Mouse (Mus musculus): ENCODE measurements around the gene Lrguk. TPM values are rescaled to one million over a fixed set of nuclear protein-coding genes. Genes with fewer than 3 reads are reported as not detected.

Gene Lrguk
- total RNA-seq, 2 experiments from 2014 or later, result 0.10 to 0.26 TPM

GRCm38 (mm10) chr6:34059741-34060140 lies 30.5 kb downstream of the Lrguk start:
- no peak for DNase-seq (ENCODE audit: low spot score in 2 of 2)

GRCm38 (mm10) chr6:34066790-34067189 lies 37.5 kb downstream of the Lrguk start:
- DNase-seq (ENCODE audit: low spot score in 2 of 2), result no peak

GRCm38 (mm10) chr6:34067271-34067670 lies 38.0 kb downstream of the Lrguk start:
- DNase-seq (ENCODE audit: low spot score in 2 of 2), result no peak

- no peak for DNase-seq (ENCODE audit: low spot score in 2 of 2)
Observed at GRCm38 (mm10) chr6:34071936-34072335, 42.7 kb downstream of the Lrguk start.

- no peak for DNase-seq (ENCODE audit: low spot score in 2 of 2)
Observed at GRCm38 (mm10) chr6:34073931-34074442, 44.7 kb downstream of the Lrguk start.

- DNase-seq (ENCODE audit: low spot score in 2 of 2), result no peak
Observed at GRCm38 (mm10) chr6:34075520-34075919, 46.3 kb downstream of the Lrguk start.

GRCm38 (mm10) chr6:34083471-34083870 lies 54.2 kb downstream of the Lrguk start:
- no peak for DNase-seq (ENCODE audit: low spot score in 2 of 2)

GRCm38 (mm10) chr6:34087701-34088100 lies 58.5 kb downstream of the Lrguk start:
- DNase-seq (ENCODE audit: low spot score in 2 of 2), result no peak

GRCm38 (mm10) chr6:34088986-34089385 lies 59.7 kb downstream of the Lrguk start:
- DNase-seq (ENCODE audit: low spot score in 2 of 2), result no peak

- DNase-seq (ENCODE audit: low spot score in 2 of 2), result no peak
Observed at GRCm38 (mm10) chr6:34091537-34091936, 62.3 kb downstream of the Lrguk start.

GRCm38 (mm10) chr6:34096274-34096673 lies 67.0 kb downstream of the Lrguk start:
- DNase-seq (ENCODE audit: low spot score in 2 of 2), result no peak

GRCm38 (mm10) chr6:34096905-34097304 lies 67.7 kb downstream of the Lrguk start:
- DNase-seq (ENCODE audit: low spot score in 2 of 2), result no peak

GRCm38 (mm10) chr6:34099725-34100124 lies 70.5 kb downstream of the Lrguk start:
- no peak for DNase-seq (ENCODE audit: low spot score in 2 of 2)

- no peak for DNase-seq (ENCODE audit: low spot score in 2 of 2)
Observed at GRCm38 (mm10) chr6:34101531-34102396, 72.5 kb downstream of the Lrguk start.

- DNase-seq (ENCODE audit: low spot score in 2 of 2), result no peak
Observed at GRCm38 (mm10) chr6:34103251-34103920, 74.1 kb downstream of the Lrguk start.

GRCm38 (mm10) chr6:34110571-34110970 lies 81.3 kb downstream of the Lrguk start:
- DNase-seq (ENCODE audit: low spot score in 2 of 2), result no peak

- no peak for DNase-seq (ENCODE audit: low spot score in 2 of 2)
Observed at GRCm38 (mm10) chr6:34111406-34111805, 82.2 kb downstream of the Lrguk start.

GRCm38 (mm10) chr6:34116838-34117478 lies 87.7 kb downstream of the Lrguk start:
- no peak for DNase-seq (ENCODE audit: low spot score in 2 of 2)

- DNase-seq (ENCODE audit: low spot score in 2 of 2), result no peak
Observed at GRCm38 (mm10) chr6:34124401-34124800, 95.2 kb downstream of the Lrguk start.

- no peak for DNase-seq (ENCODE audit: low spot score in 2 of 2)
Observed at GRCm38 (mm10) chr6:34129261-34129660, 100.0 kb downstream of the Lrguk start.

- DNase-seq (ENCODE audit: low spot score in 2 of 2), result no peak
Observed at GRCm38 (mm10) chr6:34132391-34132790, 103.1 kb downstream of the Lrguk start.

- no peak for DNase-seq (ENCODE audit: low spot score in 2 of 2)
Observed at GRCm38 (mm10) chr6:34138366-34138765, 109.1 kb downstream of the Lrguk start.

Measured in gastrocnemius, postnatal 4 days (tissue).